Mouse (Mus musculus) forebrain, embryonic 14.5 days (tissue): Measurements from ENCODE around the gene Smim15. TPM values are rescaled to one million over a fixed set of nuclear protein-coding genes. Genes with fewer than 3 reads are reported as not detected.

Experiments
- ATAC-seq: fragments of 200-750 bp; cut with Nextera tagmentation; 2 replicates; pipeline ENCODE4 v1.8.0; 2017; ENCODE audit warnings: mild to moderate bottlenecking, moderate library complexity
- DNase-seq: peaks from one replicate; pipeline ENCODE4 v3.0.0-alpha.2; 2015; ENCODE audit warnings: low spot score
- H3K27ac ChIP-seq: fragments of 300-500 bp; sonication (generic); 2 replicates; pipeline ENCODE4 v1.5.1; 2014; ENCODE audit warnings: low read depth, mild to moderate bottlenecking, control low read depth, low read length, moderate library complexity
- H3K27me3 ChIP-seq: fragments of 300-500 bp; sonication (generic); replicated peaks from 2 replicates; pipeline ENCODE4 v1.6.1; 2014; ENCODE audit warnings: low read length, control low read depth, mixed read lengths; ENCODE audit not compliant: control insufficient read depth, insufficient read depth
- H3K36me3 ChIP-seq: fragments of 300-500 bp; sonication (generic); 2 replicates; pipeline ENCODE4 v1.6.1; 2014; ENCODE audit warnings: low read length, control low read depth; ENCODE audit not compliant: control insufficient read depth, insufficient read depth
- H3K4me1 ChIP-seq: fragments of 300-500 bp; sonication (generic); 2 replicates; pipeline ENCODE4 v1.6.1; 2014; ENCODE audit warnings: antibody characterized with exemption, low read length, control low read depth; ENCODE audit not compliant: control insufficient read depth, insufficient read depth
- H3K4me2 ChIP-seq: fragments of 300-500 bp; sonication (generic); 2 replicates; pipeline ENCODE4 v1.6.1; 2014; ENCODE audit warnings: mild to moderate bottlenecking, control low read depth, low read length
- H3K4me3 ChIP-seq: fragments of 300-500 bp; sonication (generic); 2 replicates; pipeline ENCODE4 v1.5.1; 2014; ENCODE audit warnings: low read depth, low read length, control low read depth
- H3K9ac ChIP-seq: fragments of 300-500 bp; sonication (generic); 2 replicates; pipeline ENCODE4 v1.6.1; 2014; ENCODE audit warnings: mild to moderate bottlenecking, low read length, control low read depth, moderate library complexity
- H3K9me3 ChIP-seq: fragments of 300-500 bp; sonication (generic); replicated peaks from 2 replicates; pipeline ENCODE4 v1.6.1; 2016; ENCODE audit warnings: low read length, control low read depth, mixed read lengths; ENCODE audit not compliant: control insufficient read depth
- WGBS: fragments of 180-500 bp; shearing (Covaris S2); extraction: QIAGEN DNeasy Blood & Tissue Kit; methylation state at CpG from one replicate; pipeline ENCODE4 v1.1.7; 2014; 5-methylcytosine and 5-hydroxymethylcytosine counted together
- polyA plus RNA-seq: library from polyadenylated mRNA; unstranded; fragments of >200 nt; fragmentation: Nextera tagmentation; extraction: Ambion mirVana; gene quantifications from 2 replicates; pipeline ENCODE4 v1.2.1, GENCODE M21; 2014

The Smim15 gene
- polyA plus RNA-seq, 1 experiment from 2014 or later: 57.7 TPM

DNA sequence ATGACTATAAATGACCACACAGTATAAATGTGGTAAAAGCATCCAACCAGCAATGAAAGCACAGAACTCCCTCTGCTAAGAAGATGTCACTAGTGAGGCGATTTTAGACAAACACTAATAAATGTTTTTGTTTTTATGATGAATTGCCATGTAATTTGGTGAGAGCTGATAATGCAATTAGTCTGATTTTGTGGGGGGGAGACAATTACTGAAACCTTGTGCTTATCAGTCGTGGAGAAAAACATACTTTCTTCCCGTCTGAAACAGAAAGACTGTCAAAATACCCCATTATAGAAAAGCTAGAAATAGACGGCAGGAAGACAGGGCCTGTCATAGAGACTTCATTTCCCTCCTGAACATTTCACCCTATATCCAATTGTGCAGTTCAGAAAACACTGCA lies 24.9 kb downstream of the Smim15 start:
- Histone ChIP-seq H3K27ac (no peak overlapping the region), H3K9me3 (no peaks in the 10 kb centered on the region), H3K27me3 (no peaks in the 10 kb centered on the region), H3K4me2 (no peak overlapping the region), H3K9ac (no peak overlapping the region), H3K36me3 (no peaks in the 10 kb centered on the region), H3K4me3 (no peak overlapping the region), H3K4me1 (no peaks in the 10 kb centered on the region)
- WGBS: 70% methylated on average over 4 of the region's 4 CpGs
- DNase-seq: no peak
- ATAC-seq: no peak

DNA sequence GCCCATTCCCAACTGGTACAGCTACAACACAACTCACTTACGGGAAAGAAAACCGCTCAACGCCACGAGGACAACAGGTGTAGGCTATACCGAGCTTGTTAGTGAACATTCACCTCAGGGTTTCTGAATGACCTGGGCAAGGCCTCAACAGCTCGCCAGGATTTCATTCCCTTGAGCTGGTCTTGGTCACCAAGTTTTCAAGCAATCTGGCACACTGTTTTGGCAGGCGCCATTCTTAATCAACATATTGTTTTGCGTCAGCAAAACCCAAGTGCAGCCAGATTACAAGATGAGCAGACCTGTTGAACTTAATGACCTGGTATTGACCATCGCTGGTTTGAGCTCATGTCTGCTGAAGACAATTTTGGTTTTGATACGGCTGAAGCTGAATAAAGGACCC lies 25.9 kb downstream of the Smim15 start:
- no peak overlapping the region for H3K4me3 ChIP-seq
- WGBS: 96% methylated on average over 10 of the region's 10 CpGs
- no peaks in the 10 kb centered on the region for H3K9me3 ChIP-seq
- no peak for ATAC-seq
- no peak for DNase-seq
- H3K27ac ChIP-seq: no peak overlapping the region
- H3K9ac ChIP-seq: no peak overlapping the region
- no peaks in the 10 kb centered on the region for H3K4me1 ChIP-seq
- no peak overlapping the region for H3K4me2 ChIP-seq
- H3K27me3 ChIP-seq: no peaks in the 10 kb centered on the region
- no peaks in the 10 kb centered on the region for H3K36me3 ChIP-seq

DNA sequence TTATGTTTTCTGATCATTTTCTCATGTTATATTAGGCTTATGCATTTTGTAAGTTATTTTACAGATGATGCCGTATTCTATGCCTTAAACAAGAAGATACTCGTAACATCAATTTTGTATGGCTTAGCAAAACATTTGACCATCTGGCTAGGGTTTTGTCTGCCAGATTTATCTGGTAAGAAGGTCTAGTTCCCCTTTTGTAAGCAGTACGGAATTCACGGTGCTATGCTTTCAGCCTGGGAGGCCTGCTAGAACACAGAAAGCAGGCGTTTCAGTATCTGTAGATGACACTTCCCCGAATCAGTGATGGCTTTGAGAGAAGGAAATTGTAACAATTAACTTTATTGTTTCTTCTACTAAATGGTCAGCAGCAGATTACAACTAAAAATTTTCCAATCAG lies 33.2 kb downstream of the Smim15 start:
- no peaks in the 10 kb centered on the region for H3K36me3 ChIP-seq
- H3K4me1 ChIP-seq: no peaks in the 10 kb centered on the region
- H3K9me3 ChIP-seq: no peaks in the 10 kb centered on the region
- H3K9ac ChIP-seq: no peak overlapping the region
- H3K4me3 ChIP-seq: no peak overlapping the region
- 74% methylated on average over 6 of the region's 6 CpGs for WGBS
- no peaks in the 10 kb centered on the region for H3K27me3 ChIP-seq
- DNase-seq (peak; percentile 16), ATAC-seq (no peak)
- no peak overlapping the region for H3K4me2 ChIP-seq
- no peak overlapping the region for H3K27ac ChIP-seq

DNA sequence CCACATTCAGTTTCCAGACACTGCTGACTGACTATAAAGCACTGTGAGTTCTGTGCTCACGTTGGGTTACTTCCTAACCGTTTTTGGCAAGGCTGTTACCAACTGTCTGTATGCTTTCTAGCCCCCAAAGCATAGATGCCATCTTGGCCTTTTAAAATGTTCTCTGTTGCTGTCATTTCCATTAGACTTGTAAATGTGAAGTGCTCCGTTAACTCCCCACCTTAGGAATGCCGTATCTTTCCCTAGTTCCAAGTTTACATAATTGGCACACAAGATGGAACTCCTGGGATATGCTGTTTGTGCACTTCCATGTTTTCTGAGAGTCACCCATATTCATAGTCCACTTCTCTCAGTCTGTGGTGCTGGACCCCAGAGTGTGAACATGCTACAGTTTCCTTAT lies 33.7 kb downstream of the Smim15 start:
- 76% methylated on average over 4 of the region's 4 CpGs for WGBS
- Histone ChIP-seq H3K9me3 (no peaks in the 10 kb centered on the region), H3K9ac (no peak overlapping the region), H3K27ac (no peak overlapping the region), H3K36me3 (no peaks in the 10 kb centered on the region), H3K27me3 (no peaks in the 10 kb centered on the region), H3K4me3 (no peak overlapping the region), H3K4me2 (no peak overlapping the region), H3K4me1 (no peaks in the 10 kb centered on the region)
- DNase-seq (no peak), ATAC-seq (no peak)

DNA sequence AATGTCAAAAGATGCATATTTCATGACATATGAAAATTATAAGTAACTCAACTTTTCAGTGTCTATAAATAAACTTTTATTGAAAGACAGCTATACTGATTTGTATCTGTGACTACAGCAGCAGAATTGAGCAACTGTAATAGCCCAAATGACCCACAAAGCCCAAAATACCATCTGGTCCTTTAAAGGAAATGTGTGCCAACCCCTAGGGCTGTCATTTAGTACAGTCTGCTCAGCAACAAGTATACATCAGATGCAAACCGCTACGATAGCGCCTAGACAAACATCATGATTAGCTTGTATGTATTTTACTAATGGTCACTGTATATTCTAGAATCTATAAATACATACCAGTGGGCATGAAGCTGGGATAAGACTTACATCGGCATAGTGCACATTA lies 39.8 kb downstream of the Smim15 start:
- DNase-seq (no peak), ATAC-seq (no peak)
- Histone ChIP-seq H3K27me3 (no peaks in the 10 kb centered on the region), H3K27ac (no peak overlapping the region), H3K4me2 (no peak overlapping the region), H3K4me3 (no peak overlapping the region), H3K9me3 (no peaks in the 10 kb centered on the region), H3K36me3 (no peaks in the 10 kb centered on the region), H3K4me1 (no peaks in the 10 kb centered on the region), H3K9ac (no peak overlapping the region)
- WGBS: 95% methylated on average over 4 of the region's 4 CpGs

DNA sequence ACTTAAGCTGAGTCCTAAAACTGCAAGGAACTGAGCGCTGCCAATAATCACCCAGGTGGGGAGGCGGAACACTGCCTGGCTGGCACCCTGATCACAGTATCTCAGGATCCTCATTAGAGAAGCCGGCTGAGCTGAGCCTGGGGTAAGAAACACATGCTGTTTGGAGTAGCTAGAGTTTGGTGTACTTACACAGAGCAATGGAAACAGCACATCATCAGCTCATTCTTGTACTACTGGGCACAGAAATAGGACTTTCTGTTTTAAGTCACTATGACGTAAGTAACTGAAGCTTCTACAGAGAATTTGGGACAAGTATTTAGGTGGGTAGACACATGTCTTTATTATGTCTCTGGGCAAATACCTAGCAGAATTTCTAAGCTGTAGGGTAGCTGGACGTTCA lies 41.8 kb downstream of the Smim15 start:
- no peaks in the 10 kb centered on the region for H3K27me3 ChIP-seq
- H3K4me3 ChIP-seq: no peak overlapping the region
- H3K9ac ChIP-seq: no peak overlapping the region
- ATAC-seq (no peak), DNase-seq (no peak)
- H3K4me2 ChIP-seq: no peak overlapping the region
- 81% methylated on average over 5 of the region's 5 CpGs for WGBS
- no peak overlapping the region for H3K27ac ChIP-seq
- no peaks in the 10 kb centered on the region for H3K36me3 ChIP-seq
- no peaks in the 10 kb centered on the region for H3K9me3 ChIP-seq
- no peaks in the 10 kb centered on the region for H3K4me1 ChIP-seq

DNA sequence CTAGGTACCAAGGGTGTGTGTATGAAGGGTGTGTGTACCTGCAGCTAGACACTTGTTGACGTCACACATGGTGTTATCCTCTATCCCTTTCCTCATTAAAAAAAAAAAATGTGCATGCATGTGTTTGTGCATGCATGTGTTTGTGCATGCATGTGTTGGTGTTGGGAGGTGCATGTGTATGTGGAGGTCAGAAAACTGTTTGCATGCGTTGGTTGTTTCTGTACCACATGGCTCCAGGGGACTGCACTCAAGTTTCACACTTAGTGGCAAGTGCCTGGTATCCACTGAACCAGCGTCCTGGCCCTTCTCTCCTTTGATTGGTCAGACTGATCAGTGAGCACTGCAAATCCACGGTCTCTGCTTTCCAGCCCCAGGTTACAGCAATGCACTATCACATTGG lies 42.5 kb downstream of the Smim15 start:
- H3K4me2 ChIP-seq: no peak overlapping the region
- no peak overlapping the region for H3K4me3 ChIP-seq
- ATAC-seq: no peak
- H3K36me3 ChIP-seq: no peaks in the 10 kb centered on the region
- H3K4me1 ChIP-seq: no peaks in the 10 kb centered on the region
- H3K9me3 ChIP-seq: no peaks in the 10 kb centered on the region
- no peak overlapping the region for H3K27ac ChIP-seq
- DNase-seq: no peak
- 68% methylated on average over 4 of the region's 4 CpGs for WGBS
- no peak overlapping the region for H3K9ac ChIP-seq
- H3K27me3 ChIP-seq: no peaks in the 10 kb centered on the region

- DNase-seq (no peak), ATAC-seq (no peak)
- Histone ChIP-seq H3K4me3 (no peak overlapping the region), H3K4me1 (no peaks in the 10 kb centered on the region), H3K27me3 (no peaks in the 10 kb centered on the region), H3K9me3 (no peaks in the 10 kb centered on the region), H3K9ac (no peak overlapping the region), H3K4me2 (no peak overlapping the region), H3K36me3 (no peaks in the 10 kb centered on the region), H3K27ac (no peak overlapping the region)
- 93% methylated on average over 7 of the region's 7 CpGs for WGBS
Measured at GRCm38 (mm10) chr13:108092290-108092689, 48.0 kb downstream of the Smim15 start.

DNA sequence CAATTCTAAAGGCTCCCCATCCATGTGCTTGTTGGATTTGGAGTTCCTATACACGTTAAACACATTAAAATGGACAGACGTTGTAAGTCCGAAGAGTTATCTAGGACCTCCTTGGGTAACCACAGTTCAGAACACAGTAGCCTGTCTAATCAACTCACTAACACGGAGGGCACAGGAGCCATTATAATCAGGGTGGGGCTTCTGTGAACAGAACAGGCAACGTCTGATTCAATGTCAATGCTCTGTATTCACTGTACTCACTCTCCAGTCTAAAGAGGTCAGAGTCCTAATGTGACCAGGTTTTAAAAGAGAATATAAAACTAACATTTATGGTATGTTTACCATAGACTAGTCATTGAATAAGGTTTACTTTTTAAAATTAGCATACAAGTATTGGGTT lies 50.4 kb downstream of the Smim15 start:
- Histone ChIP-seq H3K4me2 (no peak overlapping the region), H3K9ac (no peak overlapping the region), H3K27me3 (no peaks in the 10 kb centered on the region), H3K4me3 (no peak overlapping the region), H3K36me3 (no peaks in the 10 kb centered on the region), H3K9me3 (no peaks in the 10 kb centered on the region), H3K4me1 (no peaks in the 10 kb centered on the region), H3K27ac (no peak overlapping the region)
- DNase-seq: no peak
- WGBS: 92% methylated on average over 5 of the region's 5 CpGs
- ATAC-seq: no peak

DNA sequence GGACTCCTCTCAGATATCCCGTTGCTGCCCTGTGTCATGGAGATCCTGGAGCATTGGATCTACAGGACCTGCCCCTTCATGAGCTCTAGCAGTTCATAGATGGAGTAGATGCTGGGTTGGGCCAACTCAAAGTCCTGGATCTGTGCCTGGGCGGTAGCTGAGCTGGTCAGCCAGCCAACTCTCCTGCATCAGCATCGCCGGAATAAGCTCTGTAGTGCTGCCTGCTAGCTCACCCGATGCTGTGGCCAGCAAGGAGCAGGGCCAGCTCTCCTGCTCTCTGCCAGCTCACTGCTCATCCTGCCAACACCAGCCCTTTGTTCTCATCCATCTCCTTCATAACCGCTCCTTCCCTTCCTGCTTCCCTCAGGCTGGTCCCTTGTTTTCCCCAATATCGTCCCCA lies 51.4 kb downstream of the Smim15 start:
- Histone ChIP-seq H3K4me2 (no peak overlapping the region), H3K27me3 (no peaks in the 10 kb centered on the region), H3K4me1 (no peaks in the 10 kb centered on the region), H3K27ac (no peak overlapping the region), H3K9ac (no peak overlapping the region), H3K4me3 (no peak overlapping the region), H3K36me3 (no peaks in the 10 kb centered on the region), H3K9me3 (no peaks in the 10 kb centered on the region)
- 77% methylated on average over 7 of the region's 7 CpGs for WGBS
- DNase-seq (peak; percentile 29), ATAC-seq (peak; percentile 46; the same call in 1 of the 2 replicates)
